Mouse (Mus musculus) kidney, postnatal 36 days (tissue): ENCODE results near the gene Gm12169.
"Not testable (repeated sequence)": the region's sequence is repeated elsewhere in the genome, so short reads cannot be mapped to it uniquely, and the experiment has no call there.

ENCODE experiments used
- DNase-seq, 2 experiments: peaks; one replicate each; pipeline ENCODE4 v3.0.0; 2021 to 2022; ENCODE audit warnings: mixed read lengths in 2 of 2

The Gm12169 gene

DNA sequence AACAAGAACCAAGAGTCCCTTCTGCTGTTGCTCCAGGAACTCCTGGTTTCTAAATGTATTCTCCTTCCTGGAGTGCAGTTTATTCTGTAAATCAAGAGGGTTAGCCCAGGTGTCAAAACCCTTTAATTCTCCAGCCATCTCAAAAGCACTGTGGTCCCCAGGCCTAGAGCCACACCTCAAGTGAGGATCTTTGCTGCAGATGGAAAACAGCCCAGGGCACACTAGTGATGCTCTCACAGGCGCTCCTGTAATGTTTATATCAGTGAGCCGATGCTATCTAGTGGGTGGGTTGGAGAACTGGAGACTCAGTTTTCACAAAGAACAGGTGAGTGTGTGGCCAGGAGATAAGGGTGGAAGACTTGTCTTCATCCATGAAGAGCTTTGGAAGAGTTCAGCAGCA lies at the start of gene Gm12169:
Gene Gm12169, plus strand, starts transcription at position 301 of the 400 bp plus-strand sequence.
- no peak for DNase-seq

DNA sequence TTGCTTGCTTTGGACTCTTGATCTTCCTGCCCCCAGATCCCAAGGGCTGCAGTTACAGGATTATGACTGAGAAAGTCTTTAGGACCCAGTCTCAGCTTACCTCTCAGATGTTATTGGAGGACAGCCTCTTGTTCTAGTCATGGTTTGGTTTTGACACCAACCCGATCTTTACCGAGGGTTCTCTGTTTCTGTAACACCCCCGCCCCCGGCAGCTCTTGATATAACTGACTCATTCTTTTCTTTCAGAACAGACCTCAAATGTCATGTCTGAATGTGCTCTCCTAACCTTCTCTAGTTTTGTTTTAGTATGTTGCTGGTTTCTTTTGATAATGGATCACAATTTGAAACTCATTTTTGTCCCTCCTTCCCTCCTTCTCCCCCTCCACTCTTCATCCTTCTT lies 49.8 kb upstream of the Gm12169 start:
- no peak for DNase-seq

DNA sequence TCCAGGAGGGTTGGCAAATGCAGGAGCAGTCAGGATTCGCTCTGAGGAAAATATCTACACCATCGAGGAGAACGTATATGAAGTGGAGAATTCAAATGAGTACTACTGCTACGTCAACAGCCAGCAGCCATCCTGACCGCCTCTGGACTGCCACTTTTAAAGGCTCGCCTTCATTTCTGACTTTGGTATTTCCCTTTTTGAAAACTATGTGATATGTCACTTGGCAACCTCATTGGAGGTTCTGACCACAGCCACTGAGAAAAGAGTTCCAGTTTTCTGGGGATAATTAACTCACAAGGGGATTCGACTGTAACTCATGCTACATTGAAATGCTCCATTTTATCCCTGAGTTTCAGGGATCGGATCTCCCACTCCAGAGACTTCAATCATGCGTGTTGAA lies 44.7 kb upstream of the Gm12169 start:
- no peak for DNase-seq

DNA sequence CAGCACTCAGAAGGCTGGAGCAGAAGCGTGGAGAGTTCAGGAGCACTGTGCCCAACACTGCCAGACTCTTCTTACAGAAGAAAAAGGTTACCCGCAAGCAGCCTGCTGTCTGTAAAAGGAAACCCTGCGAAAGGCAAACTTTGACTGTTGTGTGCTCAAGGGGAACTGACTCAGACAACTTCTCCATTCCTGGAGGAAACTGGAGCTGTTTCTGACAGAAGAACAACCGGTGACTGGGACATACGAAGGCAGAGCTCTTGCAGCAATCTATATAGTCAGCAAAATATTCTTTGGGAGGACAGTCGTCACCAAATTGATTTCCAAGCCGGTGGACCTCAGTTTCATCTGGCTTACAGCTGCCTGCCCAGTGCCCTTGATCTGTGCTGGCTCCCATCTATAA lies 43.5 kb upstream of the Gm12169 start:
- peak in 1 of 2 experiments; percentile 4 for DNase-seq

DNA sequence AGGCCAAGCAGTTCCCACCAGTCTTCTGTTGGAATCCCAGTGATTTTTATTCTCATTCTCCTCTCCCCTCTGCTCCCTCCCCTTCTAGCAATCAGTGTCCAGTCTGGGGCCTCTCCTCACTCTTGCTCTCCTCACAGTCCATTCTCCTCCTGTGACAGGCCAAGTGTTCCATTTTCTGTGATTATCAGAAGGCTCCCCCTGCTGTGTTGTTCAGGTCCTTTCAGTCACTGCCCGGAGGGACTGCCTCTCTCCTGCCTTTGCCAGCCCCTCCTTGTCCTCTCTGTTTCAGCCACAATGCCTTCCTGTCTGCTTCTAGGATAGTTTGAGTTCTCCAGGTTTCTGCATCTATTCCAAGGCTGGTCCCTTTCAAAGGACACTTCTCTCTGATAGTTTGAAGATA lies 35.8 kb upstream of the Gm12169 start:
- DNase-seq = no peak

DNA sequence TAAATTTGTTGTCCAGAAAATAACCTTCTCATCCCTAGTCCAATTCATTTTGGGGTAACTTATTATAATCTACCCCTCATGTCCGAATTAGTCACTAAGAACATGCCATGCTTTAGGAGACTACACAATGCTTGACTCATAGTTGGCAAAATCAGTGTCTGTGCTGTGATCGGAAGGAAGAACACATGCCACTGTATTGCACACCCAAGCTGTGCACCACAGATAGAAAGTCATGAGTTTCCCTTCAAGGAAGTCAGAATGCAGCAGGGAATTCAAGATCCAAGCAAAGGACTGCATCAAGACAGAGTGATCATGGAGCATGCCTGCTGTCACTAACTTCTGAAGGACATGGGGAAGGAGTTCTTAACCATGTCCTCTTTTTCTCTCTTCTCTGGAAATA lies 35.4 kb upstream of the Gm12169 start:
- DNase-seq = no peak

DNA sequence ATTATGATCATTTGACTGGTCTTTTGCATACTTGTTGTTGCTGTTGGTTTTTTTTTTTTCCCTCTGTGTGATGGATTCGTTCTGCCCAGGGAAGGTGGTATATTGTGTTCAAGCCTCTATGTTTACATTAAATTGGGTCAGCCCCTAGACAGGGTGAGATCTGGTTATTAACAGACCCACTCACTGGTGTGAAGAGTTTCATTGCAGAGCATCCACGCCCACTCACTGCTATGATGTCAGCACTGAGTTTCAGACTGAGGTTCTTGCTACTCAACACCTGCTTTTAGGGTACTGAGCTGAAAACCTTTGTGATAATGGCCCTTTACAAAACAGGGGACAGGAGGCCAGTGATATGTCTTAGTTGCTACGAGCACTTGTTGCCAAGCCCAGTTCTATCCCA lies 16.9 kb upstream of the Gm12169 start:
- no peak for DNase-seq

DNA sequence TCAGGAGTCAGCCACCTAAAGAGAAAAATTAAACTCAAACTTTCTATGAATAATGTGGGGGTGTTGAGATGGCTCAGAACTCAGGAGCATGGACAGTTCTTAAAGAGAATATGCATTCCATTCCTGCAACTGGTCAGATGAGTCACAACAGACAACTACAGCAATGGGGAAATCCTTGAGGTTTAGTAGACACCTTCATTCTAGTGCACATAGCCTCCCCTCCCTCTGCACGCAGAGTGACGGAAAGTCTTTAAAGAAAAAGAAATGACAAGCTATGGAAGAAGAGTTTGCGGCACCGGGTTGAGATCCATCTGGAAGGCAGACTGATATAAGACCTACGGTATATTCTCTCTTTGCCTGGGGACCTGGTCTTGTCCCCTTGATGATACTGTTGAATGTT lies 14.1 kb upstream of the Gm12169 start:
- no peak for DNase-seq

DNA sequence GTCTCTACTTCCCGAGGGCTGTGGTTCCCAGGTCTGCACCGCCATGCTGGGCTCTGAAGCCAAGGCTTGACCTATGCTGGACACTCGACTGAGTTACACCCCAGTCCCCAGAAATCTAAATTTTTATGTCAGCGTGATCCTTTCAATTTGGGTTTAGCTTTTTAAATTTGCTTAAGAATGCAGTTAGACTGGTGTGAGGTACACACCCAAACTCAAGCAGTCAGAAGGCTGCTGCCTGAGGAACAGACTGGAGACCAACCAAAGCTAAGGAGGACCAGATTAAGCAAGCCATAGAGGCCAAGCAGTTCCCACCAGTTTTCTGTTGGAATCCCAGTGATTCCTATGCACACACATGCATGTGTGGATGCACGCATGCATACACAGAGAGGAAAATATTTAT lies 2.7 kb upstream of the Gm12169 start:
- DNase-seq = not testable (repeated sequence)

DNA sequence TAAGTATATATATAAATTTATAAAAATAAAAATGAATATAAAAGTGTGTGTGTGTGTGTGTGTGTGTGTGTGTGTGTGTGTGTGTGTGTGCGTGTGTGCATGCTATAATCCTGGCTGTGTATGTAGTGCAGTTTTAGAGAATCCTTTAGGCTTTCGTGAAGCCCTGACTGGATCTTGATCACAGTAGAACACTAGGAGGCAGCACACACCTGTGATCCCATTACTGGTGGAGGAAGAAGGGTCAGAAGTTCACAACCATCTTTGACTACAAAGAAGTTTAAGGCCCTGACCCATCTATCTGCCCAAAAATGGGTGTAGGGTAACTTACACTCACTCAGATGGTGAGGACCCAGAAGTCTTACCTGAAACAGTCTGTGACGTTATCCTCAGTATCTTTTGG lies 1.3 kb upstream of the Gm12169 start:
- DNase-seq = peak; percentile 8 to 59

DNA sequence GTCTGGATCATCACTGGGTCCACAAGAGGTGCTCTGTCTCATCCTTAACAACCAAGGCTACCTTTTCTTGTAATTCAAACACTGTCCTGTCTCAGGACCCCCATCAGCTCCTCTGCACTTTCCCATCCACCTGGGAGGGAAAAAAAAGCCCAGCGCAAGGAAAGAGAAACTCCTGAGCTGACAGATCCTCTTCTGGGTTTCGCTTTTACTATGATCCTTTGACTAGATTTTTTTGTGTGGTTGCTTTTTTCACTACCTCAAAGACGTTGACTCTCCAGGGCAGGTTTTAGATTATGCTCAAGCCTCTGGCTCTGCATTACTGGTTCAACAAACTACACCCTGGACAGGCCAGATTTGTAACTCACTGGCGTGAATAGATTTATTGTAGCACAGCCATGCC lies 6.1 kb downstream of the Gm12169 start:
- no peak for DNase-seq

DNA sequence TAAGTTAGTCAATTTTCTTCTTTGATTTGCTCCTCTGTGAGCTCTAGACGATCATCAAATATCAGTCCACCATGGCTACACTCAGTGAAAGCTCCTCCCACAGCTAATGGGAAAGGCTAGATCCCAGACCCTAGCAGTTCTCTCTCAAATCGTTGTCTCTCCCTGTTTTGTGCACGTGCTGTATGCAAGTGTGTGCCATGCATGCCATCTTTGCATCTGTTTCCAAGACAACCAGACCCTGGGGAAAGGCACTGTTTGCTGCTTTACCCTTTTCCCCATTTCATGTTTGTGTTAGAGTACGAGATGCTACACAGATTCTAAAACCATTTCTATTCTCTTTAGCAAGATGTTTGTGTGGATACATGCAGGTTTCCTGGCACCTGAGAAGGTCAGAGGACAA lies 13.0 kb downstream of the Gm12169 start:
- no peak for DNase-seq

DNA sequence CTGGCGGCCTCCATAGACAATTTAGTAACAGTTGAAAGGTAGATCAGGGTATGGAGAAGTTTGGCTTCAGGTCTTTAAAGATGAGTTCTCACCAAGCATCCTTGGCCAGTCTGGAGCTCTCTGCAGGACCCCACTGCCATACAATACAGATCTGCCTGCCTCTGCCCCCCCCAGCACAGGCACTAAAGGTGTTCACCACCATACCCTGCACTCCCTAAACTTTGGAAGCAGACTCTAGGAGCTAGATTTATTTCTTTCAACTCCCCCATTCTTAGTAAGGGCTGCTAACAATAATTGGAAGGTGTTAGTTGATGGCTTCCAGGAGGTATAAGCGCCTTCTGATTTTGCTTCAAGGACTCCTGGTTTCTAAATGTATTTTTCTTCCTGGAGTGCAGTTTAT lies 19.5 kb downstream of the Gm12169 start:
- no peak for DNase-seq

DNA sequence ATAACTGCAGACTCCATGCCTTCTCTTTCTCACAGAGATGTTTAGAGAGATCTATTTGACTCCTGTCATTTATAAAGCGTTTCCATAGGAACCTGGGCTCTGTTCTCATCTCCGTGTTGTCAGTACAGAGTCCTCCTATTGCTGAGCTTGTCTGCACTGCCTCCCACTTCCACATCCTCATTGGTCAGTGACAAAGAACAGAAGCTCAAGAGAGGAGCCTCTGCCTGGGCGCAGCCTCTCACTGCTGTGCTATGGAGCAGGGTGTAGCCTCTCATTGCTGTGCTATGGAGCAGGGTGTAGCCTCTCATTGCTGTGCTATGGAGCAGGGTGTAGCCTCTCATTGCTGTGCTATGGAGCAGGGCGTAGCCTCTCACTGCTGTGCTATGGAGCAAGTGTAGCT lies 25.7 kb downstream of the Gm12169 start:
- DNase-seq = no peak

DNA sequence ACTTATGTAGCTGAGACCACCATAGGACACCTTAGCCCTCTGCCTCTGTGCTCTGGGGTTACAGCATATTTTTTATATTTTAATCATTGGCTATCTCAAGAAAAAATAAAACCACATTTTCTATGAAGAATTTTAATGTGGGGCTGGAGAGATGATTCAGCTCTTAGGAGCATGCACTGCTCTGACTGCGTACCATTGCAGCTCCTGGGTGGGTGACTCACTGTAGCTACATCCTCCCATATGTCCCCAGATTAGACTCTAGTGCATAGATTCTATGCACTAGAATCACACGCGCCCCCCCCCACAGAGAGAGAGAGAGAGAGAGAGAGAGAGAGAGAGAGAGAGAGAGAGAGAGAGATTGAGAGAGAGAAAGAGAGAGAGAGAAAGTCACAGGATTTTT lies 28.7 kb downstream of the Gm12169 start:
- no peak for DNase-seq

DNA sequence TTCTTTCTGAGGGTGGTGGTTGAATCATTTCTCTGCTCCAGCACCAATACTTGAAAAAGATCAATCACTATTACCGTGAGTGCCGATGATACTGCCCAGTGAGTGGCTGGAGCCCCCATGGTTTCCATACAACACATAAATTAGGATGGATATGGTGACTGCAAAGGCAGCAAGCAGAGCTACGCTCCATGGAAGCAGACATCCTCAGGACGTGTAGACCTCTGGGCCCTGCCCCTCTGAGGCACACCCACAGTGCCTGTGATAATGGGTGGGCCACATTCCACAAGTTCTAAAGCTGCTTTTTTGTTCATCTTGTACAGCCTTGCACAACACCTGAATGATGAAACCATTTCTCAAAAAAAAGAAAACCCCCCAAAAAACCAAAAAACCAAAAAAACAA lies 37.1 kb downstream of the Gm12169 start:
- DNase-seq = no peak

DNA sequence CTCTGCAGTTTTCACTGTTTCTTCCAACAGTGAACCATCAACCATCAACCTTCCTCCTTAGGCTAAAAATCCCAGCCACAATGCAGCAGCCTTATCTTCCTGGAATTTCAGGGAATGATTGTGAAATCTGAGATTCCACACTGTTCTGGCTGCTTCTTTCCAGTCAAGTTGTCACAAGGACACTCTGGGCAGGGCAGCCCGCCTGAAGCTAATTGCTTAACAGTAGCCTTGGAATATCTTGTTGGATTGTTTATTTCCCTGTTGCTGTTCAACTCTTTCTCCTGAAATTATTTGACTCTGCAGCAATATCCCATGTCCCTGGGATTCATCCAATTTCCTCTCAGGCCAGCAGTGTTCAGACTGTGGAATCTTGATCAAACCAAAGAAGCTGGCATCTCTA lies 40.7 kb downstream of the Gm12169 start:
- no peak for DNase-seq

DNA sequence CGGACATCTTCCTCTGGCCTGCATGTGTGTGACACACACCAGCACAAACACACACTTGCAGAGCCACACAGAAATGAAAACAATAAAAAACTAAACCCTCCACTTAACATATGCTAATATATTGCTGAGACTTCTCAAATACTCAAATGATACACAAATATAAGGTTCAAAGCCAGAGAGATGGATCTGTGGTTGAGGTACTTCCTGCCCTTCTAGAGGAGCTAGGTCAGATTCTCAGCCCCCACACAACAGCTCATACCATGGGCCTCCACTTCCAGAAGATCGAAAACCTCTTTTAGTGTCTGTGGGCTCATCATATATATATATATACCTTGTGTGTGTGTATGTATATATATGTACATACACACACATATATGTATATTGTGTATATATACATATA lies 42.0 kb downstream of the Gm12169 start:
- DNase-seq = no peak

DNA sequence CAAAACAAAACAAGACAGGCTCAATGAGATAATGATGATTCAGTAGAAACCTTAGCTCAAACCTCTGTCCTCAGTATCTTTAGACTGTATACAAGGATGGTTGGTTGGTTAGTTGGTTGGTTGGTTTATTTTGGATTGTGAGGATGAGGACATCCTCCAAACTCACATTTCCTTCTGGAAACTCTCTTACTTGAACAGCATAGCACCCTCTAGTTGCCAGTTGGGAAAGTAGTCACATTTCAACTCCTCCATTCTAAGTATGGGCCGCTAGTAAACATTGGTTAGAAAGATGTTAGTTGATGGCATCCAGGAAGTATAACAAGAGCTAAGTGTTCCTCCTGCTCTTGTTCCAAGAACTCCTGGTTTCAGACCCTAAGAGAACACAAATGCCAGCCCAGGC lies 45.1 kb downstream of the Gm12169 start:
- DNase-seq = no peak

DNA sequence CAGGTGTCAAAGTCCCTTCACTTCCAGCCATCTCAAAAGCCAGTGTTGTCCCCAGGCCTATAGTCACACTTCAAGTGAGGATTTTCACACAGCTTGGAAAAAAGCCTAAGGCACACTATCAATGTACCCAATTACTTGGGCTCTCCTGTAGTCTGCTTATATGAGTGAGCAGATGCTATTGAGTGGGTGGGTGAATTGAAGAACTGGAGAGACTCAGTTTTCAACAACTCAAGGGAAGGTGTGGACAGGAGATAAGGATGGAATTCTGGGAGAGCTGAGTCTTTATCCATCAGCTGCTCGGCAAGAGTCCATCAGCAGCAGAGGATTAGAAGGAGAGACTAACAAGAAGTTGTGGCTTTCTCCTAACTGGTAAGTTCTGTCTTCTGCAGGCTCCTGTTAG lies 47.3 kb downstream of the Gm12169 start, which contains the start of gene BC053393:
Gene BC053393, plus strand, starts transcription at position 210 of the 400 bp plus-strand sequence.
- no peak for DNase-seq

DNA sequence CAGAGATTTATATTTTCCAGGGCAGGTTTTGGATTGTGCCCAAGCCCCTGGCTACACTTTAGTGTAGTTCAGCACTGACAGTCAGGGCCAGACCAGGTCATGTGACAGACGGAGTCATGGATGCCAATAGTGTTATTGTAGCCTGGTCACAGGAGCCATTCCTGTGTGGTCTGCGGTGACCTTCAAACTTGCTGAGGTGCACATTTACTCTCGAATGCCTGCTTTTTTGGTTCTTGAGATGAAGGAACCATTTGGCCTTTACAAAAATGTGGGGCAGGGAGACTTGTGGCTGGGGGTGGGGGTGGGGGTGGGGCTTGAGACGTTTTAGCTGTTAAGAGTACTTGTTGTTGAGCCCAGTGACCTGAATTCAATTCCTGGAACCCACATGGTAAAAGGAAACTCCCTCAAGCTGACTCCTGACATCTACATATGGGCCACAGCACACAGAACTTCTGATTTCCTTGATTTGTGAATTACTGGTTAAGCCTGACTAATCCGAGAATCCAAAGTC lies 54.8 kb downstream of the Gm12169 start:
- peak; percentile 70 to 75 for DNase-seq

DNA sequence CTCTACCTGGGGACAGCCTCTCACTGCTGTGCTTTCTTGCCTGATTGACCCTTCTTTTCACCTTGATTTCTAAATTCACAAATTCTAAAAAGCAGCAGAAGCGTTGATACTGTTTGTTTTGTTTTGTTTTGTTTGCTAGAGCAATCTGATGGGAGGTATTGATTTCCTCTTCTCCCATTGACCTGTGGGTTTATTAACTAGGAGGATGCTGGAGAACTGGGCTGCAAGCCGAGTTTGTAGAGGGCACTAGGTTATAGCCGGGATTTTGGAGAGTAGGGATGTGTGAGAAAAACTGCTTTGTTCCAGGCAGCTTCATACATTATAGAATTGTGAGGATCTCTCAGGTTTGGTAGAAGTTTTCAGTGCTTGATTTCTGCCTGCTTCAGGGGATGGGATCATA lies 56.4 kb downstream of the Gm12169 start:
- DNase-seq = peak in 1 of 2 experiments; percentile 25

DNA sequence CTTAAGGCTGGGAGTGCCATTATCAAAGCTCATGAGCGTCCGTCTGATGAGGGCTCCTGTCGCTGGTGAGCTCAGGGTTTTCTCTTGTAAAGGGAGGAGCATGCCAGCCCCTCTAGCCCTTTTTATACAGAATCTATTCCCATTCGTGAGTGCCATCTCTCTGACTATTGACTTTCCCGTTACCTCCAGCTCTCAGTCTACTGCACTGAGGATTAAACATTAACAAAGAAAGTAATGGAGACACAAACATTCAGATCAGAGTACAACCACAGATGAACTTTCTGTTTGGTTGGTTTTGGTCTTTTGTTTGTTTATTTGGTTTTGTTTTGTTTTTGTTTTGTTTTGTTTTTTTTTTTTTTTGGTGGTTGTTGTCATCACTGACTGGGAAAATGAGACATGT lies 58.7 kb downstream of the Gm12169 start:
- DNase-seq = peak; percentile 7 to 18
